Mouse (Mus musculus) B cell, adult 67 days (primary cell): ENCODE results near the gene Erf. TPM values are rescaled to one million over a fixed set of nuclear protein-coding genes. Genes with fewer than 3 reads are reported as not detected.

Source experiments
- total RNA-seq, 2 experiments: library from RNA; stranded (reverse); gene quantifications; 4 replicates each; pipeline ENCODE4 v1.2.4; 2023

Erf gene
- total RNA-seq = 10 to 100 TPM; 19.0 to 23.4 TPM

DNA sequence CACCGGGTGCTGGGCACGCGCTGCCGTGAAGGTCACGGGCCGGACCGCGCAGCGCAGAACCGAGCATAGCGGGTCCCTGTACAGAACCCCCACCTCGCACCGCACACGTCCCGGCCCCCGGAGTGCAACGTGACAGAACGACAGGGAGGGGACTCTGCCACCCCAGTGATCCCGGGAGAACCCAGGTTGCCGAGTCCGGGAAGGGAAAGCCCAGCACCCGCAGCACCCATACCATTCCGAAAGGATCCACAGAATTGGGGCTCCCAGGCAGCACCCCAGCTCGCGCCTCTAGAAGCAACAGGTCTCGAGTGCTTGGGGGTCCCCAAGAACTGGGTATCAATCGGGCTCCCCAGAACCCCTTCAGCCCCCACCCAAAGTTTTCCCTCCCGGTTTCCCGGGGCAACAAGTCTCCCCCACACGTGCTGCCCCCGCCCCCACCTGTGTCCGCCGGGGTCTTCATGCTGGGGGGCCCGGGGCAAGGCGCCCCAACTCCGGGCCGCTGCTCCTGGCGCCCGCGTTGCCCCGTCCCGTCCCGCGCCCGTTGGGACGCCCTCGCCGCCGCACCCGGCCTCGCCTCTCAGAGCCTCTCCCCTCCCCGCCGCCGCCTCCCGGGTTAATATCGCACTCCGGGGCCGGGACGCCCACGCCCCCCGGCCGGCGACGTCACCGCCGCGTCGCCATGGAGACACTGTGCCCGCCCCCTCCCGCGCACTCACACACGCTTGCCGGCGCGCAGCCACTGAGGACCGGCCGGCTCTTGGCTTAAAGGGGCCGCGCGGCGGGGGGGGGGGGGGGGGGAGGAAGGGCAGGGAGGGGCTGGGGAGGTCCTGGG, at the start of gene Erf:
Gene Erf, minus strand, starts transcription at position 621 of the 832 bp plus-strand sequence.

DNA sequence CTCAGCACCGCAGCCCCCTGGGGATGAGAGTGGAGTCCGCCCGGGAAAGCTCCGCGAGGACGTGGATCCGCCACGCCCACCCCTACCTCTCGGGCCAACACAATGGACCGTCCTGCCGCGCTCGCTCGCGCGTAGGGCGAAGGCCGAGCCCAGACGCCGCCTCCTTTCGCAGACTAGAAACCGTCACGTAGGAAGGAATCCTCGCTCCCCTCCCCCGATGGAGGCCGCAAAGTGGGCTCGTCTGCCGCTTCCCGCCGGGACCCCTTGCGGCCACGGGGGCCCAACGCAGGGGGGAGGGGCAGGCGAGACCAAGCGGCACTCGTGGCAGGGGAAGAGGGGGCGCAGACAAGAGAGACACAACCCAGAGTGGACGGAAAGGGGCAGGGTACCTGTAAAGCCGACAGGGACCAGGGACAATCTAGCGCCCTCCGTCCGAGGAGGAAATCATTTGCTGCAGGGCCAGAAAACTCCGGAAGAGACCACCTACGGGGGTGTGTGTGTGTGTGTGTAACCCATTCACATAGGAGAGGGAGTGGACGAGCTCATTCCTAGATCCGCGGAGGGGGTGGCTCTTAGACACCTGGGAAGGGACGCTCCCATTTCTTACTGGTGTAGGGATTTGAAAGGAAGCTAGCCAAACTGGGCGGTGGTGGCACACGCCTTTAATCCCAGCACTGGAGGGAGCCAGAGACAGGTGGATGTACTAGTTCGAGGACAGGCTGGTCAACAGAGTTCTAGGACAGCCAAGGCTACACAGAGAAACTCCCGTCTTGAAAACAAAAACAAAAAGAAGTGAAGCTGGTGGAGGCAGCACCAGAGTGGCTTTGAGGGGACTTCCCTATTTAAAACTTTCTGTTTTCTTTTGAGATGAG, 47.1 kb upstream of the Erf start, which contains the start of gene Pafah1b3:
Gene Pafah1b3, minus strand, starts transcription at position 533 of the 872 bp plus-strand sequence.

DNA sequence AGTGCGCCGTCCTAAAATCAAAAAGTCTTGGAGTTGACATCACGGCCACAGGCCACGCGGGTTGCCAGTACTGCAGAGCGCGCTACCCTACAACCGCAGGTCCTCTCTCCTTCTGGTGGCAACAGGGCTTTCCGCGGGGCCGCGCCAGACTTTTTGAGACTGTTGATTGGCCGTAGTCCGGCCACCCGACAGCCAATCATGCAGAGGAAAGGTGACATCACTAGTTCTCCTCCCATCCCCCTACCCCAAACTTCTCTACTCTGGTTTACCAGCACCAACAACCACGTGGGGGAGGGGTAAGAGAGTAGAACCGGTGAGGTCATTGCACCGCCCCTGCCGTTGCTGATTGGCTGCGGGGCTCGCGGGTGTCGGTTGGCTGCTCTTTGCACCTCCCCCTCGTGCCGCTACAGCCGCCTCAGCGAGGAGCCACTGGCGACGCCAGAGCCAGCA, 16.8 kb upstream of the Erf start, which contains the start of gene Cic:
Gene Cic, plus strand, starts transcription at position 404 of the 450 bp plus-strand sequence.

DNA sequence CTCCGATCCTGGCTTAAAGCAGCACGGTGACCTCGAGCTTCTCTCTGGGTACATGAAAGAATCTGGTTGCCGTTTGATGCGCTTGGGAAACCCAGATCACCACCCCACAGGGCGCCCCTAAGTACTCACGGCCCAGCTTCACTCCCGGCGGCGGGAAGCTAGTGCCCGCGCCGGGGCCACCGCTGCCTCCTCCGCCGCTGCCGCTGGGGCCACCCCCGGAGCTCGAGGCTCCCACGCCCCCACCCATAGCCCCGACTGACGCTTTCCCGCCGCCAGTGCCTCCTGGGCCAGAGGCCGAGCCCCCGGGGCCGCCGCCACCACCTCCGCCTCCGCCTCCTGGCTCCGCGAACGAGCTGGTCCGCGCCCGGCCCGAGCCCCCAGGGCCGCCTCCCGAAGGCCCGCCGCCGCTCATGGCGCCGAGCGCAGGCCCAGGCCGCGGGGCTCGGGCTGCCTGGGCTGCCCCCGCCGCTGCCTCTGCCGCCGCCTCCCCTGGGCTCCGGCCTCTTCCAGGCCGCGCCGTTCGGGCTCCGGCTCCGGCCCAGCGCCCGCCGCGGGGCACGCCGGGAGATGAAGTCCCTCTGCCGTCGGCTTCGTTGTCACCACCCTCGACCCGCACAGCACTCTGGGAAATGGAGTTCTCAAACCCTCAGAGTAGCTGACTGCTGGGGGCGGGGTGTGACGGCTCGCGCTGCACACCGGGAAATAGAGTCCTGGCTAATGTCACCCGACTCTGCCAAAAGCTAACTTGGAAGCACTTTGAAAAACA, 13.1 kb downstream of the Erf start, which contains the start of gene Gsk3a:
Gene Gsk3a, minus strand, starts transcription at position 603 of the 766 bp plus-strand sequence.

DNA sequence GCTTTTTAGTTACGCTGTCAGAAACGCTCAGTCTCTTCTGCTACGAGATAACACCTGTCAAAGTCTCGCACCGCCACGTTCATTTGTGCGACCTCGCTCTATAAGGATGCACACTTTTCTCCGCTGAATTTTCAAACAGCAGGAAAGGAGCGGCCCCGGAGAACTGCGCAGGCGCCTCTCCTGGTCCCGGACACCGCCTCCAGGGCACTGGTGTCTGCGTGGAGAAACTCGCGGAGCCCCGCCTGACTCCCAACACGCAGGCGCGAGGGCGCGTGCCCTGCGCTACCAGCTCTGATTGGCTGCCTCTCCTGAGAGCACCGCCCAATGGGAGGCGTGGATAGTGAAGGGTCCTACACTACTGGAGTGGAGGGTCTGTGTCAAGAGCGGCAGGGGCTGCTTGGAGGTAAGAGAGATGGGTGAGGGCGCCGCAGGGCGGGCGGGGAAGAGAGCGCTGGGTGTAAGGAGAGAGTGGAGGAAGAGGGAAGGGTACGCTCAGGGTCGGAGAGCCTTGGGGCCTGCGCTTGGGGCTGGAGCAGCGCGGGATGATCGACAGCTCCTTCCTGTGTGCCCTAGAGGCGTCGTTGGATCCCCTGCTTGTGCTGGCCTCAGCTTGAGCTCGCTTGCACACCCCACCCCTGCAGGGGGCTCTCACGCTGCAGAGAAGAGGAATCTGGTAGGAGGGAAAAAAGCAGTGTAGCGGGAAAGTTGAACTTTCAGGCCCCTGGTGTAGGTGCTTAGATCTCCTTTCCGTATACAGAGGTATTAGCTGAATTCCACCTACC, 29.3 kb downstream of the Erf start, which contains the start of gene Zfp526:
Gene Zfp526, plus strand, starts transcription at position 324 of the 782 bp plus-strand sequence.

DNA sequence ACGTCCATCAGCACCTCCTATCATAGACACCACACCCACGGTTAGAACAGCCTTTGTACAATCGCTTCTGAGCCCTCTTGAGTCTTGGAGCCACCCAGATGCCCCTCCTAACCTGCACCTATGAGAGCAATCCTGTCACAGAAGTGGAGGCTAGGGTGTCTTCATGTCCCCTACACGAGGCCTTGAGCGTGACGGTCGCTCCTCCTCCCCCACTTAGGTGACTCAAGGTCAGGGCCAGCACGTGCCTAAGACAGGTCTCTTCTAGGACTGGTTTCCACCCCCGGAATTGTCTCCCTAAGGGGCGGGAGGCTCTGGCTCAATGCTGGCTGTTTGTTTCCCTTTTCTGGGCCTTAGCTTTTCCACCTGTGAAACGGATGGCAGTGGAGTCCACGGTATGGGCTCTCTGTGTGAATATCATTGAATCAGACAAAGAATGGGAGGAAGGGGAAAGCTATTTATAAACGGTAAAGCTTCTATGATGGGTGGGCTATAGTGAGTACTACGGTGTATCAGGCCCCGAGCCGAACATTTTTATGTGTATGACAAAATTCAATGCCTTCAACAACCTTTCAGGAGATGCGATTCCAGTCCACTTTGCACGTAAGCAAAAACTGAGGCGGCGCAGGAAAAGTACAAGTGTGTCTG, 30.0 kb downstream of the Erf start, which contains the start of gene Dedd2:
Gene Dedd2, minus strand, starts transcription at position 159 of the 645 bp plus-strand sequence.

Other genes with a start within 250 kb of the Erf start
- gene Atp1a3, start 244.8 kb downstream of the Erf start, total RNA-seq = under 1 TPM; 0.42 to 0.87 TPM
- gene Grik5, start 178.4 kb downstream of the Erf start, total RNA-seq = 1 to 10 TPM; 2.7 to 3.4 TPM
- gene Zfp574, start 178.2 kb downstream of the Erf start, total RNA-seq = 10 to 100 TPM; 18.7 to 20.9 TPM
- 100 to 1,000 TPM; 211 to 226 TPM for gene Pou2f2, start 71.0 kb downstream of the Erf start, total RNA-seq
- 10 to 100 TPM; 72.0 to 99.0 TPM for gene Dedd2, start 30.1 kb downstream of the Erf start, total RNA-seq
- 10 to 100 TPM; 15.8 to 18.2 TPM for gene Zfp526, start 29.3 kb downstream of the Erf start, total RNA-seq
- gene Gsk3a, start 12.9 kb downstream of the Erf start, total RNA-seq = 10 to 100 TPM; 90.4 to 94.6 TPM
- gene Cic, start 16.9 kb upstream of the Erf start, total RNA-seq = 100 to 1,000 TPM; 334 to 343 TPM
- 10 to 100 TPM; 56.9 to 65.6 TPM for gene Pafah1b3, start 47.2 kb upstream of the Erf start, total RNA-seq
- gene Prr19, start 50.6 kb upstream of the Erf start, total RNA-seq = under 1 TPM in 1 of 2 experiments, not detected in 1; 0.44 TPM
- not detected for gene Tmem145, start 55.3 kb upstream of the Erf start, total RNA-seq
- gene Megf8, start 66.4 kb upstream of the Erf start, total RNA-seq = 1 to 10 TPM; 1.6 to 2.5 TPM
- not detected for gene Cnfn, start 119.0 kb upstream of the Erf start, total RNA-seq
- 10 to 100 TPM; 36.6 to 43.5 TPM for gene Lipe, start 147.9 kb upstream of the Erf start, total RNA-seq
- not detected for gene Cxcl17, start 162.1 kb upstream of the Erf start, total RNA-seq
- 10 to 100 TPM; 61.2 to 62.6 TPM for gene Ceacam1, start 226.8 kb upstream of the Erf start, total RNA-seq